Mouse (Mus musculus): ENCODE data around the gene Itprid1. TPM values are rescaled to one million over a fixed set of nuclear protein-coding genes. Genes with fewer than 3 reads are reported as not detected.
A peak's percentile ranks its signal among the peaks of the same experiment; 100 is the strongest.

Gene Itprid1
- total RNA-seq, 2 experiments from 2014 or later = 0.09 TPM; not detected in 1

GRCm38 (mm10) chr6:55901568-55902328 is 65.1 kb downstream of the Itprid1 start:
- DNase-seq = no peak

GRCm38 (mm10) chr6:55902329-55902605 is 65.6 kb downstream of the Itprid1 start:
- no peak for DNase-seq

DNA sequence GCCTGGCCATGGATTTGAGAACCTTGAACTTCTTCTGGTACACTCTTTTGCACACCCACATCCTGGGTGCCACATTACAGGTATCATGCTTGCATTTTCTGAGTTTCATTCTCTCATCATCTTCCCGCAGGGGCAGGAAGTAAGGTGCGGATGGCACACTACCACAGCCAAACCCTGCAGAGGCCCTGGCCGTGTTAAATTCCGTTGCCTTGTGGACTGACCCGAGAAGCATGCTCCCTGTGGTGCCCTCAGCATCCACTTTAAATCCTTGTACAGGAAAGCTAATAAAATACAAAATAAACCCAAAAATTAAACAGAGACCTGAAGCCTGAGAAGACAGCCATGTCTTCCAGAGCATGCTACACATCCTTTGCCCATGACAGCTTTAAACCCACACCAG is 82.5 kb downstream of the Itprid1 start:
- no peak for DNase-seq

DNA sequence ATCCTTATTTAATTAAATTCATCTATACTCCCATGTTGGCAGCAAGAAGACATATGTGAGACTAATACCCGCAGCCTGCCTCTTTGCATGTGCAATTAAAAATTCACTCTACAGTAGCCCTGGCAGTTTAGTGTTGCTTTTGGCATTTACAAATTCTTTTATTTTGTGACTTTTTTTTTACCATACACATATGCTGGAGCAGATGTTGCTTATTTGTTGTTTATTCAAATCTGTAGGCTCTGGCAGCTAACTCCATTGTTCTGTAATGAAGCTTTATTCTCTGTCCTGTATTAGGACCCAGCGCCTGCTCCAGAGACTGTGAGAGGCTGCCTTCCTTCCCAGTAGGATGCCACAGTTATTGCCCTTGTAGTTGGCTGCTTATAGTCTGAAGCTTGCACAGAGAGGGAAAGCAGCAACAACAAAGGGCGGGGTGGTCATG is 83.6 kb downstream of the Itprid1 start:
- no peak for DNase-seq

DNA sequence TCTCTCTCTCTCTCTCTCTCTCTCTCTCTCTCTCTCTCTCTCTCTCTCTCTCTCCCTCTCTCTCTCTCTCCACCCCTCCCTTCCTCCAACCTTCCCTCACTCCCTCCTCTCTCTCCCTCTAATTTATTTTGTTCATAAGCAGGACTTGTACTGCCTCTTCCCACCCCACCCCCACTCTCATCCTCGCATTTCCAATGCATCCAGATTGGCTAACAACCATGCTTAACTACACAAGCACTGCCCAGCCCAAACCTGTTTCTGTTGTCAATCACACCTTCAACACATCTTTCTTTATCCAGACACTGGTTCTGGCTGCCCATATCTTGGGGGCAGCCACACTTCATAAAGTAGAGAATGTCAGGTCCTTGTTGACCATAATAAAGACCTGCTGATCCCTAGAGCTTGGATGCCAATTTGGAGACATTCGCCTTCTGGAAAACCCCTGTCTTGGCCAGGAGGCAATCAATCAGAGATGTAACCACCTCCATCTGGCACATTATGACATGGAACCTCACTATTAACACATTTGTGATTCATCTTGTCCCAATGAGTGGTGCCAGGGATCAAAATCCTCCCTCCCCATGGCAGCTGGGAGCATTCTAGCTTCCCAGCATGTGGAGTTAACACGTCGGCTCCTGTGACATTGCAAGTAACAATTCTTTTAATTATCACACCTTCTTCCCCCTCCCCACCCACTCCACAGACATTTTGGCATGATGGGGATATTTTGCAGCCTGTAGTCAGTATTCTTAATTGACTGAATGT is 84.4 kb downstream of the Itprid1 start:
- no peak for DNase-seq

DNA sequence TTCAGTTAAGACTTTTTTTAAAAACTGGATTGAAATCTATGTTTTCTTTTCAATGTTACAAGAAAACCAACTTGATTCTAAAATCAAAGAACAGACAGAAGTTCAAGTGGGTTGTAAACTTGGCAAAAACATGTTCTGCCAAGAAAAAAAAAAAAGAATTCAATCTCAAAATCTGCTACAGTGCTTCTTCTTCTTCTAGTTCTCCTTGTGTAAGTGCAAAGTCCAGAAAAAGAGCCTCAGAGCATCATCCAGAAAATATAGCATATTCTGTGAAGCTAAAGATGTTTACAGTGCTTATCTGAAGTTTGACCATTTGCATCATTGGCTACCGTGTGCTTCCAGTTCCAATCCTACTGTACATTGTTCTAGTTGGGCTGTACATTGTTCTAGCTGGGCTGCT is 108.0 kb downstream of the Itprid1 start:
- no peak for DNase-seq

DNA sequence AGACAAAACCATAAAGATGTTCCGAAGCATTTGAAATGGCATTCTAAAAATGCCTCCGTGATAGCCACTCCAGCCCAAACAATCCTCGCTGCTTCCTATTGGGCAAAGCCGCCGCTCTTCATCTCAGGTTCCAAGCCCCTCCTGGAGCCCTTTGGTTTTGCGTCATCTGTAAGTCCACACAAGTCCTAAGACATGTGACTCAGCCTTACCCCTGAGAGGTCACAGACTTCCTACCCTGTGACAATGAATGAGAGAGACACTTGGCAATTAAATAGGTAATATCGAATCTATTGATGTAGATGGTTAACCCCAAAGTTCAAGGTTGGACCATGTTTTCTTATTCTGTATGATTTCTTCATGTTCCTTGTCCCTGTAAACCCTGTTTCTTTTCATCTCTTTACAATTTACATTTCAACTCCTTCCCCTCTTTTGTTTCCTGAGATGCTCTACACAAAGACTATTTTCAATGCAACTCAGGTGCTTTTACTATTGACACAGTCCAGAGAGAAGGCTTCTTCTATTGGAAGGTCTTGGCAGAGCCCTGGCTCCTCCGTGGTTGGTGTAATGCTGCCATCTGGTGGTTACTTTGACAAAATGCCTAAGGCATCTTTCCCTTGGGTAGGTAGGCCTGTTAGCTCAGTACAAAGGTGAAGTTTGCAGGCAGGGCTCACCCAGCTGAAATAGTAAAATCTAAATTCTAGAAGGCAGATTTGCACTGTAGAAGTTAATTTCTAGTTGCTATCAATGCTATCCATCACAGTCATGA is 113.8 kb downstream of the Itprid1 start:
- peak; percentile 76 for DNase-seq

DNA sequence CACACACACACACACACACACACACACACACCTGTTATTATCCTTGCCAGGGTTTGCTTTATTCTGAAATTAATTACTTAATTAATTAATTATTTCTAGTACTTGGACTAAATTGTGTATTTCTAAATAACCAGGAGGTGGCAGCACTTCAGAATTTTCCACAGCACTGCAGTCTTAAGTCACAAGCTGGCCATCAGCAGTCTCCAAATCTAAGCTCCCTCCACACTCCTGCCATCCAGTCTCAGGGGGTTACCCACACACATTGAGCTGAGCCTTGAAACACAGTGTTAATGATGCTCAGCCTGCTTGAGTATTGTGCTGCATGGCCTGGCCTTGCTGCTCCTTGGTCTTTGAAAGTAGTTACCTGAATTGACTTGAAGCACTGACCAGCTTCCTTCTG is 136.3 kb downstream of the Itprid1 start:
- peak; percentile 21 for DNase-seq

DNA sequence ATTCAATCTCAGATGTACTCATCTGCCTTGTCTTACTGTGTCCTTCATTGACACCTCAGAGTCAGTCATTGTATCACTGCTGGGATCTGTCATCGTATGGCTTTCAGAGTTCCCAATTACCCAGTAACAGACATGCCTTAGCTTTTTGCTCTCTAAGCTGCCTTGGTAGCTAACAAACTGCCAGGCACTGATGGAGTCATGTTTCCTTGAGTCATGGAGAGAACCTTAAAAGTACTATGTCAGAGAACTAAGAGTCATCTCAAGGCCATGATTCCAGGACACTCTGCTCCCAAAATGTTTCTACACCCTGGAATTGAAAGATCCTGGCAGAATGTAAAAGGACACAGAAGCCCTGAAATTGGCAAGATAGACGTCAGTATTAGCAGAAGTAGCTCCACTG is 143.1 kb downstream of the Itprid1 start:
- DNase-seq = no peak

DNA sequence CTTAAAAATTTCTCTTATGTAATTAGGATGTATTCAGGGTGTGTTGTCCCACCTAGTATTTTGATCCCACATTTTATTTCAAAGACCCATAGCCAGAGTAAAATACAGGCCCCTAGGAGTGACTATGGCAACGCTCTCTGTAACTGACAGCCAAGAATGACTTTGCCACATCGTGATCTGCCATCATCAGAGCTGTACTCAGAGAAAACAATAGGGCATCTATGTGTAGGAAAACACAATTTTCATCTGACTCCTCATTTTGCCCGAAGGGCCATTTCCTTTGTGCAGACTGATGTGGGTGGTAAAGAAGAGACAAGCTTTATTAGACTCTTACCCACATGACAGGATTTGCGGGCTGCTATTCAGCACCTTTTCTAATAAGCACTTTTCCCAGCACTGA is 172.0 kb downstream of the Itprid1 start:
- no peak for DNase-seq

DNA sequence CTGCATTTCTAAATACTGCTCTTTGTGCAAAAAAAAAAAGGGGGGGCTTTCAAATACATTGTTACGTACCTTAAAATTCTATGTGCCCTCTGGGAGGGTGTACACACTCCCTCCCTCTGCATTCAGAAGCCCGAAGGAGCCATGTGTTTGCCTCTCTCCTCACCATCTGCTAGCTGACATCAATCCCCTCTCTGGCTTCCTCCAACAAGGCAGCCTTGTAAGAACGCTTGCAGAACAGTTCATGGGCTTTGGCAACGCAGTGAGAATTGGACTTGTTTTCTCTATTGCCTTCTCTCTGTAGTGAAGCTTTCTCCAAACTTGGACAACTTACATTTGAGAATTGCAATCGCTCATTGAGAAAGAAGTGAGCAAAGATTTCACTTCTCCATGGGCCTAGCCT is 175.7 kb downstream of the Itprid1 start:
- no peak for DNase-seq

- DNase-seq = peak; percentile 4
Observed at GRCm38 (mm10) chr6:56017291-56017994, 180.7 kb downstream of the Itprid1 start, which contains the start of gene Ppp1r17. TSS of gene Ppp1r17 (plus strand) at chr6:56017497.

GRCm38 (mm10) chr6:56019632-56020031 is 182.9 kb downstream of the Itprid1 start:
- no peak for DNase-seq

DNA sequence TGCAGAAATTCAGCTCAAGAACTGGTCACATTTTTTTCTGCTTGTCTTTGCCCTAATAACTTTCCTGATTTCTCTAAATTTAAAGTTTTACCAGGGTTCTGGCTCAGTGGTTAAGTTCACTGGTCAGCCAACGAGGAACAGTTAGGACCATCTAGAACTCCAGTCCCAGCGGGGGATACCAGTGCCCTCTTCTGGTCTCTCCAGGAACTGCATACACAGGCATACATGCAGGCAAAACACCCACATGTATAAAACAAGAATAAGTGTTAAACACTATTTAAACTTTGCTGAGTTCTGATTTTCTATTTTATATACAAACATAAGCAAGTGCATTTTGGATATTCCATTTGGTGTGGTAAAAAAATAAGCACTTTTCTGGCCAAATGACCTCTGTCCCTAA is 188.8 kb downstream of the Itprid1 start:
- DNase-seq = peak; percentile 33

DNA sequence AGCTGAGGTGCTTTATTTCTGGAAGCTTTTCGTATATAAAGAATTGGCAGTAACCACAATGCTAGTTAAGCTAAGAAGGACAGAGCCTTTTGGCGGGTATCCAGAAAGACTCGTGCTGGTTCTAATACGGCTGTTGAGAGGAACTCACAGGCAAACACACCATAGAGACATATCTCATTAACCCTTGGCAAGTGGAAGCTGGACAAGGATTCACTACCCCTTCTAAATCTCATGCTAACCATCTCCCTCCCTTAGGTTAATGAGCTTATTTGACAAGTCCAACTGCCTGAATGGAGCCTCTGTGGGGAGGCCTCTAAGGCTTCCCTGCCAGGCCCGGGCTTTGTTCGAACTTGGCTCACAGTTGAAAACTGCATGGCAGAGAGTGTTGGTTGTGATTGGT is 190.6 kb downstream of the Itprid1 start:
- DNase-seq = peak; percentile 7

GRCm38 (mm10) chr6:56027966-56028365 is 191.3 kb downstream of the Itprid1 start:
- peak; percentile 24 for DNase-seq

Other genes starting within 250 kb of the Itprid1 start
- gene Neurod6, start 155.6 kb upstream of the Itprid1 start, total RNA-seq (2021) = not detected
- gene Ppp1r17, start 180.6 kb downstream of the Itprid1 start, total RNA-seq (2021) = 1 to 10 TPM; 2.9 to 3.6 TPM

Data from adrenal gland, postnatal 10 days (tissue).